Mouse (Mus musculus) forebrain, embryonic 12.5 days (tissue): ENCODE results near the gene Pla2g2f. TPM values are rescaled to one million over a fixed set of nuclear protein-coding genes. Genes with fewer than 3 reads are reported as not detected.

Experiments used
- polyA plus RNA-seq: library from polyadenylated mRNA; unstranded; fragments of >200 nt; fragmentation: Nextera tagmentation; extraction: Ambion mirVana; gene quantifications from 2 replicates; pipeline ENCODE4 v1.2.1, GENCODE M21; 2016

Pla2g2f gene
- polyA plus RNA-seq, 1 experiment from 2014 or later, result not detected

Other genes starting within 250 kb of the Pla2g2f start
- gene Vwa5b1, start 121.7 kb downstream of the Pla2g2f start, polyA plus RNA-seq, result 0.13 and 0.45 TPM in 2 replicates
- gene Pla2g2c, start 32.8 kb downstream of the Pla2g2f start, polyA plus RNA-seq, result 0.18 and 0.26 TPM in 2 replicates
- 2.0 TPM in 2 replicates for gene Ubxn10, start 20.5 kb downstream of the Pla2g2f start, polyA plus RNA-seq
- 0.13 TPM in 1 of 2 replicates, not detected in the other for gene Pla2g2d, start 18.1 kb upstream of the Pla2g2f start, polyA plus RNA-seq
- 0.23 and 0.24 TPM in 2 replicates for gene Pla2g5, start 105.9 kb upstream of the Pla2g2f start, polyA plus RNA-seq
- gene Gm13030, start 116.3 kb upstream of the Pla2g2f start, polyA plus RNA-seq, result not detected in 2 replicates
- gene Pla2g2e, start 120.3 kb upstream of the Pla2g2f start, polyA plus RNA-seq, result not detected in 2 replicates
- gene Otud3, start 156.3 kb upstream of the Pla2g2f start, polyA plus RNA-seq, result 3.5 and 4.0 TPM in 2 replicates
- gene Rnf186, start 209.5 kb upstream of the Pla2g2f start, polyA plus RNA-seq, result not detected in 2 replicates
- gene Tmco4, start 215.3 kb upstream of the Pla2g2f start, polyA plus RNA-seq, result 0.88 and 0.96 TPM in 2 replicates